Mouse (Mus musculus) lung, embryonic 14.5 days (tissue): ENCODE data around the gene Vps52. TPM values are rescaled to one million over a fixed set of nuclear protein-coding genes. Genes with fewer than 3 reads are reported as not detected.

ENCODE experiments used
- ATAC-seq: fragments of 200-750 bp; cut with Nextera tagmentation; 2 replicates; pipeline ENCODE4 v1.8.0; 2017; ENCODE audit warnings: mild to moderate bottlenecking, moderate TSS enrichment, moderate library complexity; ENCODE audit not compliant: insufficient read depth
- DNase-seq: peaks from one replicate; pipeline ENCODE4 v3.0.0-alpha.2; 2015
- H3K27ac ChIP-seq: fragments of 300-500 bp; sonication (generic); 2 replicates; pipeline ENCODE4 v1.5.1; 2014; ENCODE audit warnings: low read depth, mild to moderate bottlenecking, moderate library complexity
- H3K27me3 ChIP-seq: fragments of 300-500 bp; sonication (generic); 2 replicates; pipeline ENCODE4 v1.6.1; 2014; ENCODE audit warnings: low read length, control low read depth; ENCODE audit not compliant: insufficient read depth
- H3K36me3 ChIP-seq: fragments of 300-500 bp; sonication (generic); 2 replicates; pipeline ENCODE4 v1.6.1; 2014; ENCODE audit warnings: control low read depth; ENCODE audit not compliant: insufficient read depth
- H3K4me1 ChIP-seq: fragments of 300-500 bp; sonication (generic); 2 replicates; pipeline ENCODE4 v1.6.1; 2014; ENCODE audit warnings: antibody characterized with exemption, control low read depth; ENCODE audit not compliant: insufficient read depth
- H3K4me2 ChIP-seq: fragments of 300-500 bp; sonication (generic); 2 replicates; pipeline ENCODE4 v1.6.1; 2014; ENCODE audit warnings: mild to moderate bottlenecking
- H3K4me3 ChIP-seq: fragments of 300-500 bp; sonication (generic); 2 replicates; pipeline ENCODE4 v1.5.1; 2014; ENCODE audit warnings: low read depth, low read length
- H3K9ac ChIP-seq: fragments of 300-500 bp; sonication (generic); 2 replicates; pipeline ENCODE4 v1.6.1; 2014
- H3K9me3 ChIP-seq: fragments of 300-500 bp; sonication (generic); 2 replicates; pipeline ENCODE4 v1.6.1; 2016; ENCODE audit warnings: low read depth, low read length, control low read depth
- CTCF ChIP-seq: IDR thresholded peaks from 2 replicates; pipeline ENCODE4 v1.5.1; 2016; ENCODE audit warnings: antibody characterized with exemption, low read depth
- WGBS: fragments of 180-500 bp; shearing (Covaris S2); extraction: QIAGEN DNeasy Blood & Tissue Kit; methylation state at CpG from one replicate; pipeline ENCODE4 v1.1.7; 2014; 5-methylcytosine and 5-hydroxymethylcytosine counted together
- polyA plus RNA-seq: library from polyadenylated mRNA; unstranded; fragments of >200 nt; fragmentation: Nextera tagmentation; extraction: Ambion mirVana; gene quantifications from 2 replicates; pipeline ENCODE4 v1.2.1, GENCODE M21; 2014

Vps52 gene
- polyA plus RNA-seq, 1 experiment from 2014 or later: 34.8 TPM

GRCm38 (mm10) chr17:33911052-33911812 lies 44.4 kb upstream of the Vps52 start:
- Histone ChIP-seq H3K36me3 (peaks cover 45% of the 10 kb centered on the region), H3K4me3 (no peak overlapping the region), H3K9ac (no peak overlapping the region), H3K4me1 (no peaks in the 10 kb centered on the region; the same call in 1 of the 2 replicates), H3K9me3 (no peaks in the 10 kb centered on the region), H3K27me3 (no peaks in the 10 kb centered on the region), H3K4me2 (no peak overlapping the region), H3K27ac (no peak overlapping the region)
- DNase-seq (no peak), ATAC-seq (no peak)
- 83% methylated on average over 31 of the region's 31 CpGs for WGBS
- TF ChIP-seq CTCF: no peak

GRCm38 (mm10) chr17:33911813-33912414 lies 43.7 kb upstream of the Vps52 start:
- Histone ChIP-seq H3K4me1 (no peaks in the 10 kb centered on the region; the same call in 1 of the 2 replicates), H3K27me3 (no peaks in the 10 kb centered on the region), H3K4me2 (no peak overlapping the region), H3K4me3 (no peak overlapping the region), H3K9ac (no peak overlapping the region), H3K27ac (no peak overlapping the region), H3K36me3 (peaks cover 46% of the 10 kb centered on the region), H3K9me3 (no peaks in the 10 kb centered on the region)
- WGBS: 86% methylated on average over 28 of the region's 28 CpGs
- DNase-seq: no peak
- TF ChIP-seq CTCF: no peak
- no peak for ATAC-seq

- H3K36me3 ChIP-seq: peaks cover 60% of the 10 kb centered on the region
- no peak for ATAC-seq
Observed at GRCm38 (mm10) chr17:33913264-33913663, 42.3 kb upstream of the Vps52 start.

GRCm38 (mm10) chr17:33913905-33914304 lies 41.7 kb upstream of the Vps52 start:
- Histone ChIP-seq H3K4me1 (peaks cover 2% of the 10 kb centered on the region), H3K27ac (no peak overlapping the region), H3K4me2 (no peak overlapping the region), H3K27me3 (no peaks in the 10 kb centered on the region), H3K9me3 (no peaks in the 10 kb centered on the region), H3K36me3 (peaks cover 61% of the 10 kb centered on the region), H3K4me3 (no peak overlapping the region), H3K9ac (no peak overlapping the region)
- no peak for TF ChIP-seq CTCF
- DNase-seq (no peak), ATAC-seq (no peak)
- WGBS: 94% methylated on average over 8 of the region's 8 CpGs

More at GRCm38 (mm10) chr17:33913264-33913663, 42.3 kb upstream of the Vps52 start:
- no peak overlapping the region for H3K9ac ChIP-seq
- no peak for TF ChIP-seq CTCF
- WGBS: 91% methylated on average over 10 of the region's 10 CpGs
- no peaks in the 10 kb centered on the region; the same call in 1 of the 2 replicates for H3K4me1 ChIP-seq
- no peak for DNase-seq
- no peak overlapping the region for H3K27ac ChIP-seq
- no peaks in the 10 kb centered on the region for H3K27me3 ChIP-seq
- no peak overlapping the region for H3K4me2 ChIP-seq
- H3K9me3 ChIP-seq: no peaks in the 10 kb centered on the region
- no peak overlapping the region for H3K4me3 ChIP-seq

GRCm38 (mm10) chr17:33914969-33915391 lies 40.6 kb upstream of the Vps52 start:
- WGBS: 68% methylated on average over 13 of the region's 13 CpGs
- no peak for DNase-seq
- Histone ChIP-seq H3K4me2 (peak overlapping the region; percentile 72), H3K4me1 (peaks cover 5% of the 10 kb centered on the region), H3K27ac (no peak overlapping the region), H3K27me3 (no peaks in the 10 kb centered on the region), H3K9ac (peak overlapping the region; percentile 4; the same call in 1 of the 2 replicates), H3K9me3 (no peaks in the 10 kb centered on the region), H3K4me3 (peak overlapping the region; percentile 56; the same call in 1 of the 2 replicates), H3K36me3 (peaks cover 61% of the 10 kb centered on the region)
- ATAC-seq: no peak
- TF ChIP-seq CTCF: no peak; the same call in 1 of the 2 replicates

- DNase-seq: peak; percentile 98
- Histone ChIP-seq H3K4me2 (peak within 1 kb of the TSS; percentile 72), H3K9me3 (no peaks in the 10 kb centered on the region), H3K9ac (peak within 1 kb of the TSS; percentile 62), H3K4me3 (peak within 1 kb of the TSS; percentile 56), H3K4me1 (peaks cover 5% of the 10 kb centered on the region), H3K36me3 (peaks cover 59% of the 10 kb centered on the region), H3K27ac (peak within 1 kb of the TSS; percentile 85), H3K27me3 (no peaks in the 10 kb centered on the region)
- under 1% methylated on average over 34 of the region's 34 CpGs for WGBS
- no peak for TF ChIP-seq CTCF
- ATAC-seq: peak; percentile 91
Observed at GRCm38 (mm10) chr17:33915671-33916250, 39.9 kb upstream of the Vps52 start, which contains the start of the genes Tapbp and Zbtb22. Tapbp (plus strand) TSS chr17:33915899. Zbtb22 (plus strand) TSS chr17:33915904.

- Histone ChIP-seq H3K4me2 (peak overlapping the region; percentile 72), H3K36me3 (peaks cover 54% of the 10 kb centered on the region), H3K27me3 (no peaks in the 10 kb centered on the region), H3K9ac (peak overlapping the region; percentile 62), H3K27ac (peak overlapping the region; percentile 85), H3K4me1 (peaks cover 5% of the 10 kb centered on the region), H3K9me3 (no peaks in the 10 kb centered on the region), H3K4me3 (peak overlapping the region; percentile 56)
- WGBS: 2% methylated on average over 20 of the region's 20 CpGs
- DNase-seq (peak; percentile 73), ATAC-seq (peak; percentile 14)
- no peak for TF ChIP-seq CTCF
Observed at GRCm38 (mm10) chr17:33916294-33916693, 39.3 kb upstream of the Vps52 start.
